Mouse (Mus musculus) limb, embryonic 14.5 days (tissue): Measurements from ENCODE around the gene Ttn. TPM values are rescaled to one million over a fixed set of nuclear protein-coding genes. Genes with fewer than 3 reads are reported as not detected.

ENCODE experiments used
- ATAC-seq: fragments of 200-750 bp; cut with Nextera tagmentation; 2 replicates; pipeline ENCODE4 v1.8.0; 2017; ENCODE audit warnings: low read depth, moderate number of reproducible peaks, moderate TSS enrichment; ENCODE audit not compliant: low FRiP score
- DNase-seq: peaks from one replicate; pipeline ENCODE4 v3.0.0-alpha.2; 2015; ENCODE audit warnings: low spot score
- H3K27ac ChIP-seq: fragments of 300-500 bp; sonication (generic); replicated peaks from 2 replicates; pipeline ENCODE4 v1.5.1; 2014; ENCODE audit warnings: low read depth, mild to moderate bottlenecking, low read length, moderate library complexity, mixed read lengths
- H3K27me3 ChIP-seq: fragments of 300-500 bp; sonication (generic); 2 replicates; pipeline ENCODE4 v1.6.1; 2014; ENCODE audit warnings: low read length, mixed read lengths; ENCODE audit not compliant: control insufficient read depth, insufficient read depth
- H3K36me3 ChIP-seq: fragments of 300-500 bp; sonication (generic); 2 replicates; pipeline ENCODE4 v1.6.1; 2014; ENCODE audit warnings: mild to moderate bottlenecking, low read length, moderate library complexity, mixed read lengths; ENCODE audit not compliant: control insufficient read depth, insufficient read depth
- H3K4me1 ChIP-seq: fragments of 300-500 bp; sonication (generic); 2 replicates; pipeline ENCODE4 v1.6.1; 2014; ENCODE audit warnings: antibody characterized with exemption, low read length, mixed read lengths; ENCODE audit not compliant: control insufficient read depth, insufficient read depth
- H3K4me2 ChIP-seq: fragments of 300-500 bp; sonication (generic); replicated peaks from 2 replicates; pipeline ENCODE4 v1.6.1; 2014; ENCODE audit warnings: low read depth, mild to moderate bottlenecking, low read length, moderate library complexity; ENCODE audit not compliant: severe bottlenecking
- H3K4me3 ChIP-seq: fragments of 300-500 bp; sonication (generic); replicated peaks from 2 replicates; pipeline ENCODE4 v1.5.1; 2014; ENCODE audit warnings: low read length
- H3K9ac ChIP-seq: fragments of 300-500 bp; sonication (generic); 2 replicates; pipeline ENCODE4 v1.6.1; 2014; ENCODE audit warnings: mild to moderate bottlenecking, low read depth, low read length, moderate library complexity; ENCODE audit not compliant: severe bottlenecking
- H3K9me3 ChIP-seq: fragments of 300-500 bp; sonication (generic); 2 replicates; pipeline ENCODE4 v1.6.1; 2016; ENCODE audit warnings: low read length; ENCODE audit not compliant: control insufficient read depth
- POLR2A ChIP-seq: fragments of 200-500 bp; IDR thresholded peaks from 2 replicates; pipeline ENCODE4 v1.8.0; 2012; ENCODE audit warnings: inconsistent platforms, mild to moderate bottlenecking, moderate library complexity, borderline replicate concordance; ENCODE audit not compliant: insufficient read depth, insufficient read length; ENCODE audit errors: extremely low read depth
- WGBS: fragments of 180-500 bp; shearing (Covaris S2); extraction: QIAGEN DNeasy Blood & Tissue Kit; methylation state at CpG from one replicate; pipeline ENCODE4 v1.1.7; 2014; 5-methylcytosine and 5-hydroxymethylcytosine counted together
- polyA plus RNA-seq, 2 experiments: library from polyadenylated mRNA; depleted of rRNA in 1 of 2; stranded (reverse) in 1 of 2; unstranded in 1 of 2; fragments of >200 nt; fragmentation: Nextera tagmentation in 1 of 2; extraction: Ambion mirVana in 1 of 2; gene quantifications; 2 replicates each; pipeline versions ENCODE4 v1.2.1 to v1.2.3; 2012 to 2014

The Ttn gene
- polyA plus RNA-seq, 2 experiments = 15.8 to 99.0 TPM

GRCm38 (mm10) chr2:76655444-76655843 is 326.9 kb downstream of the Ttn start:
- Histone ChIP-seq H3K27ac (no peak overlapping the region), H3K4me1 (peaks cover 4% of the 10 kb centered on the region; the same call in 1 of the 2 replicates), H3K9me3 (no peaks in the 10 kb centered on the region), H3K36me3 (no peaks in the 10 kb centered on the region), H3K4me2 (no peak overlapping the region), H3K4me3 (no peak overlapping the region), H3K9ac (no peak overlapping the region), H3K27me3 (no peaks in the 10 kb centered on the region)
- TF ChIP-seq POLR2A = no peak
- ATAC-seq (no peak), DNase-seq (no peak)
- 77% methylated on average over 3 of the region's 3 CpGs for WGBS

GRCm38 (mm10) chr2:76654646-76655045 is 327.7 kb downstream of the Ttn start:
- WGBS = 75% methylated on average over 5 of the region's 5 CpGs
- peaks cover 4% of the 10 kb centered on the region; the same call in 1 of the 2 replicates for H3K4me1 ChIP-seq
- H3K27me3 ChIP-seq = no peaks in the 10 kb centered on the region
- ATAC-seq (no peak), DNase-seq (no peak)
- no peaks in the 10 kb centered on the region for H3K36me3 ChIP-seq
- no peak overlapping the region for H3K9ac ChIP-seq
- TF ChIP-seq POLR2A = no peak
- H3K4me2 ChIP-seq = no peak overlapping the region
- no peaks in the 10 kb centered on the region for H3K9me3 ChIP-seq
- H3K4me3 ChIP-seq = no peak overlapping the region
- no peak overlapping the region for H3K27ac ChIP-seq

Other genes with a start within 250 kb of the Ttn start
- gene Ccdc141, start 188.1 kb upstream of the Ttn start, polyA plus RNA-seq (2012; rRNA removed) = 8.9 TPM in 2 replicates
- gene Ccdc141, start 188.1 kb upstream of the Ttn start, polyA plus RNA-seq (2014; fragmentation: Nextera tagmentation; extraction: Ambion mirVana) = 14.5 and 15.3 TPM in 2 replicates